Mouse (Mus musculus) C2C12 (cell line): Measurements from ENCODE around the gene Wasf2.

Source experiments
- CTCF ChIP-seq: IDR thresholded peaks from one replicate; pipeline ENCODE4 v1.5.1; 2011; ENCODE audit not compliant: control insufficient read depth, insufficient read depth, insufficient read length
- FOSL1 ChIP-seq: IDR thresholded peaks from one replicate; pipeline ENCODE4 v1.8.0; 2011; ENCODE audit warnings: mild to moderate bottlenecking, low read length; ENCODE audit not compliant: poor library complexity, insufficient read depth, severe bottlenecking
- MYOG ChIP-seq: IDR thresholded peaks from one replicate; pipeline ENCODE4 v1.6.1; 2011; ENCODE audit not compliant: control insufficient read depth, insufficient read length; ENCODE audit errors: extremely low read depth
- USF1 ChIP-seq: IDR thresholded peaks from one replicate; pipeline ENCODE4 v1.6.1; 2011; ENCODE audit warnings: low read depth, mild to moderate bottlenecking, control low read depth, moderate library complexity

- TF ChIP-seq CTCF = no peak
- peak; percentile 29 for TF ChIP-seq FOSL1
- no peak for TF ChIP-seq MYOG
- TF ChIP-seq USF1 = no peak
Observed at GRCm38 (mm10) chr4:133112175-133112838, 18.0 kb upstream of the Wasf2 start.
